Mouse (Mus musculus) kidney, adult 2 months (tissue): ENCODE data around the gene Erbb4.

Experiments
- CTCF ChIP-seq: fragments of 200-500 bp; conservative IDR thresholded peaks from 2 replicates; pipeline ENCODE4 v1.5.1; 2011; ENCODE audit warnings: low read depth, mild to moderate bottlenecking, control low read depth, low read length, moderate library complexity, mixed read lengths; ENCODE audit not compliant: insufficient read depth, insufficient read length
- POLR2A ChIP-seq: fragments of 200-500 bp; IDR thresholded peaks from one replicate; pipeline ENCODE4 v1.6.1; 2011; ENCODE audit warnings: low read depth, low read length, control low read depth

DNA sequence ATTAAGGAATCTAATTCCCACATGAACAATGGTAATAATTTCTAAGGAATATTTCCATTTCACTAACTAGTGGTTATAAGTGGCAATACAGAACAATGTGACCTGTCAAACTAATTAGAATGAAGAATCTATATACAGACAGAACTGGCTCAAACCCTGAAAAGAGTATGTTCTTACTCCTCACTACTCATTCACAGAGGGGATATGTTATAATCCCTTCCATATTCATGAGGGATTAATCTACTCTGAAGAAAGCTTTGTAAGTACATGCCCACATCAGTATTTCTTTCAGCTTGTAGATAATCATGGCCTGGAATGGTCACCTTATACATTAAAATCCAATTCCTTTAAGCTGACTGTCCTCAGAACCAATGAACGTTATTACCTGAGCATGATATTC lies 276.3 kb downstream of the Erbb4 start:
- no peak for TF ChIP-seq POLR2A
- TF ChIP-seq CTCF = no peak
